Mouse (Mus musculus): Measurements from ENCODE around the gene Rbmxl1. TPM values are rescaled to one million over a fixed set of nuclear protein-coding genes. Genes with fewer than 3 reads are reported as not detected.
"Not testable (repeated sequence)": the region's sequence is repeated elsewhere in the genome, so short reads cannot be mapped to it uniquely, and the experiment has no call there.

Gene Rbmxl1
- polyA plus RNA-seq (2017; shearing (Covaris generic)), result 100 to 1,000 TPM in 1 of 3 experiments, 10 to 100 TPM in 2; 70.4 to 118 (median 86.4) TPM

DNA sequence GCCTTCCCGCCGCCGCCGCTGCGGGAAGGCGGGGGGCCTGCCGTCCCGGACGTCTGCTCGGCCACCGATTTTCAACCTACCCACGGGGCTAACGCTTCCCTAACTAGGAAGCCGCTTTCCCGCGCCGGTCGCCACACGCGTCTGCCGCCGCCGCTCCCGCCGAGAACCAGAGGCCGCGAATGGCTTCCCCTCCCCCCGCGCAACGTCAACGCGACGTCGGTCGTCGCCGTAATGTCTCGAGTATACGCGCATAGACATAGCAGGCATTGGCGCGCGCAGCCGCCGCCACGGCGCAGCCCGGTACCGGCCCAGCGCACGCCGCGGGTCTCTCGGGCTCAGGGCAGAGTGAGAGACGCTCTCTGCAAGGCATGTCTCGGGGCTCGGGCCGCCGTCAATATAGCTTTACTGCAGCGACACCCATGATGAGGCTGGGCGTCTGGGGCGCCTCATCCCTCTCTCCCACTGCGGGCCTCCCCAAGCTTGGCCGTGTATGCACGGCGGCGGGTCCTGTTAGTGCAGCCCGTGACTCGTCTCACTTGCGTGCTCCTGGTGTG lies at the start of gene Rbmxl1:
Gene Rbmxl1, minus strand, starts transcription at position 180 of the 554 bp plus-strand sequence.
- ATAC-seq, result peak; percentile 73

DNA sequence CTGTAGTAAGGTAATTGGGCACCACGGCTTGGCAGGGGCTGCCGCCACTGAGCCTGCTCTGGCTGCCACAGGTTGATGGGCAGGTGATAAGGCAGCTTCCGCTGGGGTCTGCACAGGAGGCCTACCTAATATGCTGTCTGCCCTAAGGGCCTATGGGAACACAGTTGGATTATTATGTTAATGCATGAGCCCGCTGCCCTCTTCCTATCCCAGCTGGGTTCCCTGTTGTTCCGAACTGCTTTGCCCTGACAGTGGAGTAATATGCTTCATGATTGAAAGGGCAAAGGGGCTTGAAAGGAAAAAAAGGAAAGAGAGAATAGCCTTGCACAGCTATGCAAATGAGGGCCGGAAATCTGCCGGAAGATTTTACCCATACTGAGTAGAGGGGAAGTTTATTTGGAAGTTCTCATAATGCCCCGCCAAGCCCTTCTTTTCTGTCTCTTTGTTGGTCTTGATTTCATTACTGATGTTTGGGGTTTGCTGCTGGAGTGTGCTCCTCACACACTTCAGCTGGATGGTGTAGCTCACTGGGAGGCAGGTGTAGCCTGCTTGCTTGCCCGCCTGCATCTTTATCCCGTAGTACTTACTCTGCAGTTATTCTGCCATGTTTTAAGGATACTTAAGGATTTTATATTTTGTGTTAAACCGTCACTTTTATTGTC lies 48.2 kb upstream of the Rbmxl1 start:
- ATAC-seq, result no peak

DNA sequence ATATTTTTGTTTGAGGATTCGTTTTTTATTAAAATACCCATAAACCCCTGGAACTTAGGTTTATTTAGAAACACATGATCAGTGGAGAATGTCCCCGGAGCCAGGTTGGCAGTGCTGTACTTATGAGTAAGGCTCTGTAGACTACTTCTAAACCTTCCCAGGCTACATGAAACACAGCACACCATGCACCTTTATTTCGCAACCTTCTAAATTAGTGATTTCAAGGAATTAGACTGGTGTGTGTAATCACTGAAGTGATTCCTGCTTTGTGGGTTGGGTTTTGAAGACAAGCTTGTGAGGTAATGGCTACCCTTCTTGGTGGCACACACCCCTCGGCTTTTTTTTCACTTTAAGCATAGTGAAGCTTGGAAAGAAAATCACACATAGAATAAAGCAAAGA lies 47.1 kb upstream of the Rbmxl1 start:
- ATAC-seq, result no peak

DNA sequence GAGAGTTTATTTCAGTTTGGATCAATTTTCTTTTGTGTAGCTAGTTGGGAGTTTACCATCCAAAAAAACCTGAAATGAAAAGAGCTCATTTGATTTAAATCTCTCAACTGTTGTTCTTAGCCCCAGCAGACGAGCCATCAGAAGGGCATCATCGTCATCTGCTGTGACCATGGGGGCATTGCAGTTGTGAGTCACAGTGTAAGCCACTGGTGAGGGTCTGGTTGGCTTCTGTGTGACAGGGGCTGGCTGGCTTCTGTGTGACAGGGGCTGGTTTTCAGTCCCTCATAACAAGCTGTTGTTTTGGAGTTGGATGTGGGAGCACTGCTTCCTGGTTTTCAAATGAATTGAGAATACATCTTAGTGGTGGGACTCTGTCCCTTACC lies 42.0 kb upstream of the Rbmxl1 start:
- ATAC-seq, result no peak

DNA sequence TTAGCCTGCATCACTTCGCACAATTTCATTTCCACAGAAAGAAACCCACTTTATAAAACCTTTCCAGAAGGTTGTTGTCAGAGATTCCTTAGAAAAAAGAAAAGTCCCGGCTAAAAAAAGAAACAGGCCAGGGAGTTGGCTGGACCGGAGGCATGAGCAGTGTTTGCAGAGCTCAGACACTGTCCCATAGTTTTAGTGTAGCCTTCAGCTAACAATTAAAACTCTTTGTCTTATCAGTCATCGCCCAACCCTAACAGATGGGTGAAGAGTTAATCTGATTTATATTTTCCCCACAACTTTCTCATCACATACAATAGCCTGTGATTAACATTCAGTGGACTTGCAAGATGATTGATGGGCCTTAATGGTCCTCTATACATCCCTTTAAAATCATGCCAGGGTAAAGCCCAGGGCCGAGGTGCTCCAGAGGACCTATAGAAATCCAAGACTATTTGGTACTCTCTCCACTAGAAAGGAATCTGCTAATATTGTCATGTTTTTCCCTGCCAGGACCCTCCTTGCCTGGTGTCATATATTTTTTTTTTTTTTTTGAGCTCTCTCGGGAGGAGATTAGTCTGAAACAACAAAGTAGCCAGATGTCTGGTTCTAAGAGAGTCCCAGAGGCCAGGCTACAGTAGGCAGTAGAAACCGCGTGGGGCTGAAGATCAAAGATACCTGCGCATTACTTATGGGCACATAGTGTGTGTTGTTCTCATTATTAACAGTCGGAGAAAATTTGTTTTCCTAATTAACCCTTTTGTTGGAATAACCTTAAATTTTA lies 41.5 kb upstream of the Rbmxl1 start:
- no peak for ATAC-seq

DNA sequence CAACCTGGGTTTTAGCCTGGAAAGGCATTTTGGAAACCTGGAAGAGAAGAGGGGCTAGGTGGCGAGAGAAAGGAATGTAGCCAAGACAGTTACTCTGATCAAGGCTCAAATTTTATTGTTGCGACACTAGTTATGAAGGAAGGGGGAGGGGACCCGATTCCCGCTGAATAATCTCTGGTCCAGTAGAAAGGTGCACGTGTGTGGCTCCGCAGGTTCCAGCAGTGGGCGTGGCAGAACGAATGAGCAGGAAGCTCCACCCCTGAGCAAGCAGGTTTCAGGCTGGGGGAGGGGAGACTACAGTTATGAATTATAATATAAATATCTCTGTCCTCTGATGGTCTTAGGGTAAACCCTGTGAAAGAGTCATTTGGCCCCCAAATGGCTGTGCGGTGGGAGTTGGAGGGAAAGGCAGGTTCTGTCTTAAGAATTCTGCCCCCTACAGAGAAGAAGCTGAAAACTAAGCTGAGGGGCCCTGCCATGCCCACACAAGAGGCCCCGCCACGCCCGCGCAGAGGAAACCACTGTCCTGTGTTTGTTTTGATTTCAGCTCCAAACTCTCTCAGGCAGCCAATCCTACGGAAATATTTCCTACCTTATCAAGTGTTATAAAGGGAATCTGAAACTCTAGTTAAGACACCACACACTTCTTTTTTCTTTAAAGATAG lies 36.6 kb upstream of the Rbmxl1 start:
- ATAC-seq, result not testable (repeated sequence)

DNA sequence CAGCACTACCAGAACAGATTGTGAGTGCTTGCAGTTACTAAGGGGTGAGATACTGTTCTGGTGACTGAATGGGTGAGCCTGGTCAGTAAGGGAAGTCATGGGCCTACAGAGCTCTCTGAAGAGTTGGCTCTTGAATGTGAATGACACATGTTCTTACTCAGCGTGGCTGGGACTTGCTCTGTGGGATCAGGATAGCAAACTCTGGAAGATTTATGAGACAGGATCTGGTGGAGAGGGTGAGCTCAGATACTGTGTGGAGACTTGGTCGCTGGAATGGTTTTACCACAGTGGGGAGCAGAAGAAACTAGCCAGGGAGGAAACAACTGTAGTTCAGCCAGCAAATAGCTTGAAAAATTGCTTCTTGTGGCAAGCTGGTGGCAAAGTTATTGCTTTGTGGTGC lies 35.8 kb upstream of the Rbmxl1 start:
- no peak for ATAC-seq

DNA sequence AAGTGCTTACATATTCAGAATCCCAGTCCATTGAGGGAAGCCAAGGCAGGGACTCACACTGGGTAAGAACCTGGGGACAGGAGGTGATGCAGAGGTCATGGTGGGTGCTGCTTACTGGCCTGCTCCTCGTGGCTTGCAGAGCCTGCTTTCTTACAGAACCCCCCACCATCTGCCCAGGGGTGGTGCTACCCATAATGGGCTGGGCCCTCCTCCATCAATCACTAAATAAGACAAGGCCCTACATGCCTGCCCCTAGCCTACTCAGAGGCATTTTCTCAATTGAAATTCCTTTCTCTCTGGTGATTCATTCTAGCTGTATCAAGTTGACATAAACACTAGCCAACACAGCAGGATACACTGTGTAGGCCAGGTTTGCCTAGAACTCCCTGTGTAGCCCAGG lies 34.9 kb upstream of the Rbmxl1 start:
- ATAC-seq, result no peak

DNA sequence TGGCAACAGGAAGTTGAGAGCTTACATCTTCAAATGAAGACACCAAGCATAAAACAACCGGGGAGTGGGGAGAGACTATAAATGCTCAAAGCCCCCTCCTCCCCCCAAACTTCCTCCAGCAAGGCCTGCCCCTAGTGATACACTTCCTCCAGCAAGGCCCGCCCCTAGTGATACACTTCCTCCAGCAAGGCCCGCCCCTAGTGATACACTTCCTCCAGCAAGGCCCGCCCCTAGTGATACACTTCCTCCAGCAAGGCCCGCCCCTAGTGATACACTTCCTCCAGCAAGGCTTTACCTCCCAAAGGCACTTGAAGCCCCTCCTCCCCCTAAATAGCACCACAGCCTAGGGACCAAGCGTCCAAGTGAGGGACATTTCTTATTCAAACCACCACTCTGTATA lies 34.0 kb upstream of the Rbmxl1 start:
- ATAC-seq, result not testable (repeated sequence)

DNA sequence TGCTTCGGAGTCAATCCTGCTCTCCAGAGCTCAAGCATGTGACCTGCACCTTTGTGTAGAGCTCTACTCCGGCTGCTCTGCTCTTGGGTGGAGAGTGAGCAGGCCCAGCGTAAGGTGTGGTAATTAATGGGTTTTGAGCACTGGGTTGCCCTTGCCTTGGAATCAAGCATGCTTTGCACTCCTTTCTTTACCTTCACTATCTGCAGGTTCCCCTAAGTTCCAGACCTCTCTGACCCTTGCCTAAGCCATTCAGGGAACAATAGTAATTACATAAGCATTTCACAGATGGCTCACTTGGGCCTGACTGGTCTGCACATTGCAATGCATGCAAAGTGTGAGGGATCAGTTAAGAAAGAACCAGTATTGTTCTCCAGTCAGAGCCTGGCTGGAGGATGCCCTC lies 29.1 kb upstream of the Rbmxl1 start:
- ATAC-seq, result no peak

DNA sequence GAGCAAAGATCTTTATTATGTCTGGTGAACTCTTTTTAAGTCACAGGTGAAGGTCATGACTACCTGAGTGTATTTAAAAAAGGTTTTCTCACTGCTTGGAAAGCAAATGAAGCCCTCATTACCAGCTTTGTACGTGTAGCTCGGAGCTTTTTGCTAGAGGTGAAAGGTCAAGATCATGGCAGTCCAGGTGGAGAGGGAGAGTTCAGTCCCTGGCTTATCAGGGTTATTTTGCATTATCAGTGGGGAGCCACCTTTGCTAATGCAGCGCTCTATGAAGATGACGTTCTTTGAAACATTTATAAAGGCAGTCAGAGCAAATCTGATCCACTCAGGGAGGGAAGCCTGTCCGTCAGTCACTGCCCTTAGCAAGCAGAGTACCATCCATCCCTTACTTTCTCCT lies 28.0 kb upstream of the Rbmxl1 start:
- ATAC-seq, result no peak

DNA sequence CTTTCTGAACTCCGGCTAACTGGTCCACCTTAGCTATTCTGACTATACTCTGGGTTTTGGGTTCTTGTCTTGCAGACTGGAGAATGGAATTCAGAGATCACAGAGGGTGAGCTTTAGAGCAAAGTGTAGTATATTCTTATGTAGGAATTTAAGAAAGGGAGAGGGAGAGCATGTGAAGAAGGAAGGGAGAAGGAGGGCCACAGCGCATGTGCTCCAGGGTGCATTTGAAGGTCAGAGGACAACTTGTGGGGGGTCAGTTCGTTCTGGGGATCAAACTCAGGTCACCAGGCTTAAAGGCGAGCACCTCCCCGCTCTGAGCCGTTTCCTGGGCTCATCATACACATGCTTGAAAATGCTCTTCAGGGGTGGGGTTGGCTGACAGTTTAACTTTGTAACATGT lies 25.3 kb upstream of the Rbmxl1 start:
- no peak for ATAC-seq

DNA sequence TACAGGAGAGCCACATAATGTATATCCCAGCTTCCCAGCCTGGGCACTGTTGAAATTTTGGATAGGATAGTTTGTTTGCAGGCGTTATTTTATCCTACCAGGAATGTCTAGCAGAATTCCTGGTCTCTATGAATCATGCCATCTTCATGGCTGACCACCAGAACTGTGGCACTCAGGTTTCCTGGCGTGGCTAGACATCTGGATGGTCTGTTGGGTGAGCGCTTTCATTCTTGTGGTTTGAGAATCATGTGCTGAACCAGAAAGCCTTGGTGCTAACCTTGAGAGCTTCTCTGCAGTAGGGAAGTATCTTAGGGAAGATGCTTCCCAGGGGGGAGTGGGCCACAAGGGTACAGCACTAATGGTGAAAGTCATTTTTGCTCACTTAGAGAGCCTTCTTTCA lies 6.4 kb upstream of the Rbmxl1 start:
- ATAC-seq, result no peak

DNA sequence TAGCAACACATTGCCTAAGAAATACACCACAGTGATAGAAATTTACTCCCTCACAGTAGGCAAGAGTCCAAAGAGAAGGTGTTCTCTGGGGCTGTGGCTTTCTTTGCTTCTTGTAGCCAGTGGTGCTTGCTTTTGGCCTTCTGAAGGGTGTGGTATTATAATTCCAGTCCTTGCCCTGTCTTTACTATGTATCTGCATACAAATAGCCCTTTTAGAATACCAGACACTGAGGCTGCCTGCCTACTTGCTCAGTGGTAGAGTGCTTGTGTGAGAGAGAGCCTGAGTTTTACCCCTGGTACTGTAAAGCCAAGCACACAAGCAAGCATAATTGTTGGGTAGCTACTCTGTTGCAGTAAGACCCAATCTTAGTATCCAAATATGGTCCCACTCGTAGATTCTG lies 6.0 kb upstream of the Rbmxl1 start:
- no peak for ATAC-seq

DNA sequence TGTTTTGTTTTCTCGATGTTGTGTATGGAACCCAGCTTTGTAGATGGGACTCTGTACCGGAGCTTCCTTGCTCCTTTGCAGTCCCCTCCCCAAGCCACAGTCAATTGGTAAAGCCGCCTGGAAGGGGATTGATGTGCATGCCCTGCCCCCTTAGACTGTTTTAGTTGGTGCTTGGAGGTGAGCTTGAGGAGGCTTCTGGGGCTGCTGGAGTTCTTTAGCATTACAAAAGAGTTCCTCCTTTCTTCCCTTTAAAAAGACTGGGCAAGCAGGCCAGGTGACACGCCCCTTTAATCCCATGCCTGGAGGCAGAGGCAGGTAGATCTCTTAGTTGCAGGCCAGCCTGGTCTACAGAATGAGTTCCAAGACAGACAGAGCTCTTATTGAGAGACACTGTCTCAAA lies 4.4 kb upstream of the Rbmxl1 start:
- ATAC-seq, result no peak

DNA sequence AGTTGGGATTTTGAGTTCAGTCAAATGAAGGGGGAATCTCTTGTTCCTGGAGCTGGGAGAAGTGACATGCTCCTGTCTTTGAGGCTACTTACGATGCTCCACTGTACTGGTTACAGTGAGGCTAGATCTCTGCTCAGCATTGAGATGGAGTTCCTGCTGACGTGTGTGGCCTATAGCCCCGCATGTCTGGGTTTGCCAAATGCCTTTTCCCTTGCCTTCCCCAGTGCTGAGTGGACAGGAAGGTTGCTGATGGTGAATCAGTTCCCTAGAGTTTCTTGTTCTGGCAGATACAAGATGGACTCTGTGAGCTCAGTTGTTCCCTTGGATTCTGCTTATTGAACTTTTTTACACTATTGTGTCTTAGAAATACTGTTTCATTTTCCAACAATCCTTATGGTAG lies 2.2 kb upstream of the Rbmxl1 start:
- no peak for ATAC-seq

DNA sequence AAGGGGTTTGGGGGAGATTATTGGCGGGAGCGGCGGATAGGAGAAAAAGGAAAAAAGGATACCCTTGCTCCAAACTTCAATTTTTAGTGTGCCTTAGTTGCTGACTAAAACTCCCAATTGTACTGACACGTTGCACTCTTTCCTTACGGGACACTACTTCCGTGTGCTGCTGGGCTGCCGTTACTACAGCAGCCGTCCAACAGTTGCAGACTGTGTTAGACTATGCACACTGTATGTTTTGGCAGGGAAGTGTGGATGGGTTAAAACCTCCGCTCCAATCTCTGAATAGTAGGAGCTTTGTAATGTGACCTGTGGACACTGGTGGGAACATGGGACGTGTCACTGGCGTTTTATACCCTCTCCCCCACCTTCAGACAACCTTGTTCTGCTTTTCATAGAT lies 1.4 kb upstream of the Rbmxl1 start:
- ATAC-seq, result no peak

DNA sequence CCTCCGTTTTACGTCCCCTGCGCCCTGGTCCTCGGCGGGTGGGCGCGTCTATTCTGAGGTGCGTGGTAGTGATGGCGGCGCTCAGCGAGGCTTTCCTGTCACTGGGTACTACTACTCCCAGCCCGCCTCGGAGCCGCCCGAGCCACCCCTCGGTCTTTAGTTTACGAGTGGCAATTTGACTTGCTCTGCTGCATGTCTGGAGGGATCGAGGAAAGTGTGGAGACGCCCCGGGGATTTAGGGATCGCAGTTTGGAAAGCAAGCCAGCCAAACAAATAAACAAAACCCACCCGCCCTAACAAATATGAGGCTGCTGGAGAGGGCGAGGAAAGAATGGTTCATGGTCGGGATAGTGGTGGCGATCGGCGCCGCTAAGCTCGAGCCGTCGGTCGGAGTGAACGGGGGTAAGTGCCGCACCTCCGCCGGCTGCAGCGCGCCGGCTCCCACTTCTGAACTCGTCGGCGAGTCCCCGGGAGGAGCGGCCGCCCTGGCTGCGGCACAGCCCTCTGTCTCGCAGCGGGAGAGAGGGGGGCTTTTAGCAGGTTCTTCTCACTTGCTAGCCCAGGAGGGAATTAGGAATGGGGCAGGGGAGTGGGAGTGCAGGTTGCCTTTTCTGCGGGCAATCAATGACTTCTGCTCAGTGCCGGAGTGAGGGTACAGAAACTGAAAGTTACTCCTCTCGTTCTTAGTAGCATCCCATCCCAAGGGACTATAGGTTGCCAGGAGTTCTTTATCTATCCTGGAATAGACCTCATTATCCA lies 754 bp upstream of the Rbmxl1 start, which contains the start of gene Slc10a7:
Gene Slc10a7, plus strand, starts transcription at position 74 of the 759 bp plus-strand sequence.
- ATAC-seq, result peak; percentile 85

DNA sequence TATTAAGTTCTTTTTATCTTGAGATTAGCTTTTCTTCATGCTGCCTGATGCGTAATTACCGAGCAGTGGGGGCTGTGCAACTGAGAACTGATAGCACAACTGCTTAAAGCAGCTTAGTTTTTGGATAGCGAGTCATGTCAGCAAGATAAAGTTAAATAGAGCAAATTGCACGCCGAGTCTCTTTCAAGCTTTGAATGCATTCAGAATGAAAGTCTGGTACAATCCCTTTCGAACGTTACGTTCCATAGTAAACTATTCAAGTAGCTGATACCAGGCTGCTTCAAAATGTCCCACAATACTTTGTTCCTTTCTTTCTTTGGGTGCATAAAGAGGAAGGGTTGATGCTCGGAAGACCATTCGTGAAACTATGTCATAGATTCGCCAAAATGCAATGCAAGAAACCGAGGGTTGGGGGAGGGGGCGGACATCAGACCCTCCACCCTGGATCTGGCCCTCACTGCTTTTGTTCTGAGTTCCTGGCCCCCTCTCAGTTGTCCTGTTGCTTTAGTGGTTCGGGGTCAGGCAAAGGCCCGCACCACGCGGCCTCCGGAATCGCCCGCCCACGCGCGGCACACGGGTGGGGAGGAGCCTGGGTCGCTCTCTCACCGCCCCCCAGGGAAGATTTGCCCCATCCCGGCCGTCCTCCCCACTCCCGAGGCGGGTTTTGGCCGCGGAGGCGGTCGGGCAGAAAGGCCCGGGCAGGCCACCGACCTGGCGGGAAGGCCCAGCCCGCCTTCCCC lies 549 bp downstream of the Rbmxl1 start:
- ATAC-seq, result peak; percentile 29

DNA sequence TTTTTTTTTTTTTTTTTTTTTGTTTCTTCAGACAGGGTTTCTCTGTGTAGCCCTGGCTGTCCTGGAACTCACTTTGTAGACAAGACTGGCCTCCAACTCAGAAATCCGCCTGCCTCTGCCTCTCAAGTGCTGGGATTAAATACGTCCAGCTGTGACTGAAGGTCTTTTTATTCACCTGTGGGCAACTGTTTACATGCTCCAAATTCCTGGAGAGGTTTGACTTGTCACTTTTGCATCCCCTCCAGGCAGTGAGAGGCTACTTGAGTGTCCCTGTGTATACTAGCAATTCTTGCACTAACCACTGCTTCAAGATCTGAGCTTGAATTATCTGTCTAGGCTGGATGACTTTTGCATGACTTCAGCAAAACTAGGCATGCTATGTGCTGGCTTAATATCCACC lies 6.0 kb downstream of the Rbmxl1 start:
- no peak for ATAC-seq

DNA sequence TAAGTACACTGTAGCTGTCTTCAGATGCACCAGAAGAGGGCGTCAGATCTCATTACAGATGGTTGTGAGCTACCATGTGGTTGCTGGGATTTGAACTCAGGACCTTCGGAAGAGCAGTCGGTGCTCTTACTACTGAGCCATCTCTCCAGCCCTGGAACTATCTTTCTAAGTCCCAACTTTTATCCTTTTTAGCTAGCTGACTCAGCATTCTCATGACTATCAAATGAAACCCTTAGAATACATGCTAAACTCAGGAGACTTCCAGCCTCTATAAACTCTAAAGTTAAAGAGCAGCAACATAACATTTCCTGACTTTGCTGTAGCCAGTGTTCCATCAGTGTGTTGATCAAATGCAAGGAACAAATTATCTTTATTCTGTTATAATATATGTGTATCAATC lies 12.4 kb downstream of the Rbmxl1 start:
- not testable (repeated sequence) for ATAC-seq

DNA sequence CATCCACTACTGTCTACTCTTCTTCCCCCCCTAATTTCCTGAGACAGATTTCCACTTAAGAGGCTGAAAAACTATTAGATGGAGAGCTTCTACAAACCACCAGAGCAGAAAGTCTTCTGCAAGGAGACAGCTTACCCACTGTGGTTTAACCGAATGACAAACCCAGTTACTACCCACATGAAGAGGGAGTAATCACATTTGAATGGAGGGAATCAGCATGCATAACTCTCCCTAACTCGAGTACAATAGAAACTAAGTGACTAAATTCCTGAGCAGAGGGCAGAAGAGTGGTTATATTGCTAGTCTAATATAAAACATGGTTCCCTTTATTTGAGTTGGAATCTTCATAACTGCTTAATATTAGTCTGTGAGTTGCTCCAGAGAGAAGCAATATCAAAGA lies 15.7 kb downstream of the Rbmxl1 start:
- no peak for ATAC-seq
